Mouse (Mus musculus) ES-E14 (cell line): Measurements from ENCODE around the gene Srbd1. TPM values are rescaled to one million over a fixed set of nuclear protein-coding genes. Genes with fewer than 3 reads are reported as not detected.

Experiments
- DNase-seq: peaks from one replicate; pipeline ENCODE4 v3.0.0-alpha.2; 2013; ENCODE audit warnings: low read depth, low spot score
- H3K27ac ChIP-seq: 2 replicates; pipeline ENCODE4 v1.5.1; 2012; ENCODE audit warnings: low read depth, mild to moderate bottlenecking, low read length, moderate library complexity, mixed read lengths; ENCODE audit not compliant: poor library complexity, insufficient read depth, severe bottlenecking
- H3K36me3 ChIP-seq: 2 replicates; pipeline ENCODE4 v1.6.1; 2012; ENCODE audit warnings: mild to moderate bottlenecking, low read length, moderate library complexity, mixed read lengths; ENCODE audit not compliant: control insufficient read depth, poor library complexity, insufficient read depth, severe bottlenecking
- H3K4me1 ChIP-seq, 2 experiments: fragments of 150-350 bp in 1 of 2; sonication (generic) in 1 of 2; 2 replicates each; pipeline ENCODE4 v1.6.1; 2012; ENCODE audit warnings: low read length in 2 of 2, mild to moderate bottlenecking in 1 of 2, mixed read lengths in 1 of 2; ENCODE audit not compliant: control insufficient read depth in 2 of 2, insufficient read depth in 2 of 2, poor library complexity in 1 of 2
- H3K4me3 ChIP-seq, 2 experiments: fragments of 150-350 bp in 1 of 2; sonication (generic) in 1 of 2; 2 replicates each; pipeline ENCODE4 v1.5.1; 2012; ENCODE audit warnings: low read length in 2 of 2, low read depth in 1 of 2, mild to moderate bottlenecking in 1 of 2, mixed read lengths in 1 of 2; ENCODE audit not compliant: insufficient read depth in 1 of 2, poor library complexity in 1 of 2, severe bottlenecking in 1 of 2
- H3K9ac ChIP-seq: 2 replicates; pipeline ENCODE4 v1.6.1; 2012; ENCODE audit warnings: low read depth, mild to moderate bottlenecking, low read length, mixed read lengths; ENCODE audit not compliant: poor library complexity, insufficient read depth, severe bottlenecking
- H3K9me3 ChIP-seq: fragments of 150-350 bp; sonication (generic); 2 replicates; pipeline ENCODE4 v1.6.1; 2012; ENCODE audit warnings: low read depth, mild to moderate bottlenecking, low read length; ENCODE audit not compliant: control insufficient read depth, insufficient read depth
- CHD2 ChIP-seq: IDR thresholded peaks from 2 replicates; pipeline ENCODE4 v1.6.1; 2014; ENCODE audit warnings: mild to moderate bottlenecking, low read depth, low read length, inconsistent platforms
- HCFC1 ChIP-seq: IDR thresholded peaks from 2 replicates; pipeline ENCODE4 v1.6.1; 2012; ENCODE audit warnings: low read length, inconsistent platforms, borderline replicate concordance; ENCODE audit not compliant: insufficient read depth
- MAFK ChIP-seq: IDR thresholded peaks from 2 replicates; pipeline ENCODE4 v1.6.1; 2014; ENCODE audit warnings: mild to moderate bottlenecking, low read depth, low read length, inconsistent platforms; ENCODE audit not compliant: insufficient read depth
- ZC3H11A ChIP-seq: IDR thresholded peaks from 2 replicates; pipeline ENCODE4 v1.6.1; 2012; ENCODE audit warnings: low read depth, mild to moderate bottlenecking, inconsistent platforms, low read length, borderline replicate concordance
- ZNF384 ChIP-seq: IDR thresholded peaks from 2 replicates; pipeline ENCODE4 v1.6.1; 2012; ENCODE audit warnings: low read depth, low read length, inconsistent platforms
- in situ Hi-C, 2 experiments: fragments of 600-800 bp; cut with MboI; formaldehyde crosslinking; loops; one replicate each; pipeline ENCODE4 v1.15.1; 2025; ENCODE audit warnings: low sequenced_read_pairs in 2 of 2, inconsistent platforms in 1 of 2; ENCODE audit not compliant: unreplicated experiment in 2 of 2
- total RNA-seq: library from RNA; depleted of rRNA; stranded (reverse); fragments of 300-350 nt; gene quantifications from 2 replicates; pipeline ENCODE4 v1.2.3, GENCODE M21; 2012

Gene Srbd1
- total RNA-seq, 1 experiment = 39.1 TPM

GRCm38 (mm10) chr17:86038211-86038648 lies 106.7 kb downstream of the Srbd1 start:
- DNase-seq = no peak

GRCm38 (mm10) chr17:86035576-86035975 lies 109.4 kb downstream of the Srbd1 start:
- H3K4me3 ChIP-seq = no peak overlapping the region
- in situ Hi-C loops = no loop called here
- no peak overlapping the region for H3K9ac ChIP-seq
- H3K4me1 ChIP-seq = 0 out of 4 replicates have a peak, but pooled peaks cover 0 to 1% of the 10 kb centered on the region in 2 experiments
- H3K27ac ChIP-seq = no peak overlapping the region
- no peaks in the 10 kb centered on the region for H3K9me3 ChIP-seq
- DNase-seq = no peak
- TF ChIP-seq MAFK (peak; percentile 88), CHD2 (no peak)
- H3K36me3 ChIP-seq = no peaks in the 10 kb centered on the region; the same call in 1 of the 2 replicates

More at GRCm38 (mm10) chr17:86038211-86038648, 106.7 kb downstream of the Srbd1 start:
- no peak overlapping the region for H3K4me3 ChIP-seq
- peaks cover 1% of the 10 kb centered on the region in 2 experiments; a peak in 1 of 4 replicates for H3K4me1 ChIP-seq
- no peak overlapping the region for H3K27ac ChIP-seq
- in situ Hi-C loops = no loop called here
- H3K9ac ChIP-seq = no peak overlapping the region
- no peak for TF ChIP-seq CHD2
- no peak for TF ChIP-seq ZNF384
- TF ChIP-seq HCFC1 = no peak
- no peak for TF ChIP-seq ZC3H11A
- no peak for TF ChIP-seq MAFK
- no peaks in the 10 kb centered on the region for H3K9me3 ChIP-seq
- peaks cover 4% of the 10 kb centered on the region for H3K36me3 ChIP-seq

- Histone ChIP-seq H3K4me1 (0 out of 4 replicates have a peak, but pooled peaks cover 0 to 1% of the 10 kb centered on the region in 2 experiments), H3K27ac (no peak overlapping the region)
- DNase-seq = peak; percentile 6
These were observed 109.8 kb downstream of the Srbd1 start for GRCm38 (mm10) chr17:86035146-86035545.

GRCm38 (mm10) chr17:86034641-86035040 lies 110.3 kb downstream of the Srbd1 start:
- no peak for DNase-seq

More at GRCm38 (mm10) chr17:86035146-86035545, 109.8 kb downstream of the Srbd1 start:
- no peak overlapping the region for H3K4me3 ChIP-seq
- H3K9ac ChIP-seq = no peak overlapping the region
- no peaks in the 10 kb centered on the region for H3K9me3 ChIP-seq
- H3K36me3 ChIP-seq = no peaks in the 10 kb centered on the region
- in situ Hi-C loops = no loop called here
- TF ChIP-seq MAFK (no peak), ZC3H11A (no peak), HCFC1 (no peak), CHD2 (no peak), ZNF384 (no peak)

More at GRCm38 (mm10) chr17:86034641-86035040, 110.3 kb downstream of the Srbd1 start:
- Histone ChIP-seq H3K4me3 (no peak overlapping the region), H3K36me3 (no peaks in the 10 kb centered on the region), H3K9me3 (no peaks in the 10 kb centered on the region), H3K27ac (no peak overlapping the region), H3K4me1 (0 out of 4 replicates have a peak, but pooled peaks cover 0 to 1% of the 10 kb centered on the region in 2 experiments), H3K9ac (no peak overlapping the region)
- in situ Hi-C loops = no loop called here
- TF ChIP-seq HCFC1 (no peak), MAFK (no peak), CHD2 (no peak), ZC3H11A (no peak), ZNF384 (no peak)
